Mouse (Mus musculus): Measurements from ENCODE around the gene Skint7. TPM values are rescaled to one million over a fixed set of nuclear protein-coding genes. Genes with fewer than 3 reads are reported as not detected.
"Not testable (repeated sequence)": the region's sequence is repeated elsewhere in the genome, so short reads cannot be mapped to it uniquely, and the experiment has no call there.

The Skint7 gene
- not detected in 2 replicates for polyA plus RNA-seq (2012; rRNA removed)

GRCm38 (mm10) chr4:111972623-111973022 is at the start of gene Skint7:
TSS of gene Skint7 (plus strand) at chr4:111972923.
- TF ChIP-seq CTCF (conservative IDR thresholded peaks at IDR 0.05; ENCODE audit: insufficient read depth, insufficient read length, low read depth, low read length) (no peak), POLR2A (IDR thresholded peaks at IDR 0.05; ENCODE audit: low read depth, low read length) (no peak)
- no peaks in the 10 kb centered on the region for H3K27me3 ChIP-seq (replicated peaks; ENCODE audit: control insufficient read depth, insufficient read depth, low read length)
- H3K4me3 ChIP-seq (ENCODE audit: insufficient read depth, low read depth, low read length) = no peak within 1 kb of the TSS
- no peaks in the 10 kb centered on the region for H3K36me3 ChIP-seq (ENCODE audit: control insufficient read depth, insufficient read depth, low read length)
- no peak for DNase-seq
- 90% methylated on average over 1 of the region's 1 CpGs for WGBS
- no peak within 1 kb of the TSS for H3K27ac ChIP-seq (ENCODE audit: insufficient read depth, low read depth, low read length)
- no peaks in the 10 kb centered on the region for H3K4me1 ChIP-seq (ENCODE audit: control insufficient read depth, insufficient read depth, low read length)

- Histone ChIP-seq H3K27me3 (replicated peaks; ENCODE audit: control insufficient read depth, insufficient read depth, low read length) (no peaks in the 10 kb centered on the region), H3K4me3 (ENCODE audit: insufficient read depth, low read depth, low read length) (no peak overlapping the region), H3K36me3 (ENCODE audit: control insufficient read depth, insufficient read depth, low read length) (no peaks in the 10 kb centered on the region), H3K27ac (ENCODE audit: insufficient read depth, low read depth, low read length) (no peak overlapping the region), H3K4me1 (ENCODE audit: control insufficient read depth, insufficient read depth, low read length) (no peaks in the 10 kb centered on the region)
- TF ChIP-seq CTCF (conservative IDR thresholded peaks at IDR 0.05; ENCODE audit: insufficient read depth, insufficient read length, low read depth, low read length) (no peak), POLR2A (IDR thresholded peaks at IDR 0.05; ENCODE audit: low read depth, low read length) (no peak)
- no peak for DNase-seq
- 10% methylated on average over 1 of the region's 1 CpGs for WGBS
Observed at GRCm38 (mm10) chr4:111961309-111961708, 11.4 kb upstream of the Skint7 start.

GRCm38 (mm10) chr4:111963241-111963640 is 9.5 kb upstream of the Skint7 start:
- H3K4me1 ChIP-seq (ENCODE audit: control insufficient read depth, insufficient read depth, low read length); H3K36me3 ChIP-seq (ENCODE audit: control insufficient read depth, insufficient read depth, low read length); H3K4me3 ChIP-seq (ENCODE audit: insufficient read depth, low read depth, low read length); DNase-seq; H3K27me3 ChIP-seq (replicated peaks; ENCODE audit: control insufficient read depth, insufficient read depth, low read length); H3K27ac ChIP-seq (ENCODE audit: insufficient read depth, low read depth, low read length): not testable (repeated sequence)
- 72% methylated on average over 1 of the region's 1 CpGs for WGBS

- Histone ChIP-seq H3K27ac (ENCODE audit: insufficient read depth, low read depth, low read length) (no peak overlapping the region), H3K4me3 (ENCODE audit: insufficient read depth, low read depth, low read length) (no peak overlapping the region), H3K4me1 (ENCODE audit: control insufficient read depth, insufficient read depth, low read length) (no peaks in the 10 kb centered on the region), H3K36me3 (ENCODE audit: control insufficient read depth, insufficient read depth, low read length) (no peaks in the 10 kb centered on the region), H3K27me3 (replicated peaks; ENCODE audit: control insufficient read depth, insufficient read depth, low read length) (no peaks in the 10 kb centered on the region)
- TF ChIP-seq POLR2A (IDR thresholded peaks at IDR 0.05; ENCODE audit: low read depth, low read length) (no peak), CTCF (conservative IDR thresholded peaks at IDR 0.05; ENCODE audit: insufficient read depth, insufficient read length, low read depth, low read length) (no peak)
- DNase-seq = no peak
- 78% methylated on average over 3 of the region's 3 CpGs for WGBS
Observed at GRCm38 (mm10) chr4:111963669-111964068, 9.1 kb upstream of the Skint7 start.

- H3K4me3 ChIP-seq (ENCODE audit: insufficient read depth, low read depth, low read length) = no peak within 1 kb of the TSS
- H3K4me1 ChIP-seq (ENCODE audit: control insufficient read depth, insufficient read depth, low read length) = no peaks in the 10 kb centered on the region
- no peaks in the 10 kb centered on the region for H3K36me3 ChIP-seq (ENCODE audit: control insufficient read depth, insufficient read depth, low read length)
- DNase-seq = no peak
- TF ChIP-seq POLR2A (IDR thresholded peaks at IDR 0.05; ENCODE audit: low read depth, low read length) (no peak), CTCF (conservative IDR thresholded peaks at IDR 0.05; ENCODE audit: insufficient read depth, insufficient read length, low read depth, low read length) (no peak)
- no peaks in the 10 kb centered on the region for H3K27me3 ChIP-seq (replicated peaks; ENCODE audit: control insufficient read depth, insufficient read depth, low read length)
- H3K27ac ChIP-seq (ENCODE audit: insufficient read depth, low read depth, low read length) = no peak within 1 kb of the TSS
Observed at GRCm38 (mm10) chr4:112005969-112006368, 33.2 kb downstream of the Skint7 start, which contains the start of gene Skint1. TSS of gene Skint1 (plus strand) at chr4:112006269.

Other genes starting within 250 kb of the Skint7 start
- 36.0 and 48.1 TPM in 2 replicates for gene Slc5a9, start 70.0 kb upstream of the Skint7 start, polyA plus RNA-seq (2012; rRNA removed)
- gene Skint8, start 53.5 kb upstream of the Skint7 start, polyA plus RNA-seq (2012; rRNA removed) = not detected in 2 replicates
- gene Skint1, start 33.3 kb downstream of the Skint7 start, polyA plus RNA-seq (2012; rRNA removed) = not detected in 2 replicates
- not detected in 2 replicates for gene Skint4, start 99.1 kb downstream of the Skint7 start, polyA plus RNA-seq (2012; rRNA removed)

All from kidney, adult 2 months (tissue).